Mouse (Mus musculus) right cerebral cortex, postnatal 10 days (tissue): Measurements from ENCODE around the gene Amdhd1.

ENCODE experiments used
- DNase-seq, 2 experiments: peaks; one replicate each; pipeline ENCODE4 v3.0.0; 2021; ENCODE audit warnings: low spot score in 2 of 2

Amdhd1 gene

DNA sequence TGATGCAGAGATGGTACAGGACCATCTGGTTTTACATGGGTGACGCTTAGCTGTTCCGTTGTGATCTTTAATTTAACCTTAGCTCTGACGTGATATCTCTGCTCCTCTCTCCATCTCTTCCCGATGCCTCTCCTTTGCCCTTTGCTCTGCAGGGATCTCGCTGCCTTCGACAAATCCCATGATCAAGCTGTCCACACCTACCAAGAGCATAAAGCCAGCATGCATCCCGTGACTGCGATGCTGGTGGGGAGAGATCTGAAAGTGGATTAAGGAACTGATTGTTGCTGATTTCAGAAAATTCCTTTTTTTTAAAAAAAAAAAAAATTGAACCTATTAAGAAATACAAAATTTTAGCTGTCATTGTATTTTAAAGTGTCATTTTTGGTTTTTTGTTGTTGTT, 55.3 kb downstream of the Amdhd1 start:
- DNase-seq = no peak
